Mouse (Mus musculus) gastrocnemius, adult 2 months (tissue): ENCODE measurements around the gene Fut7. TPM values are rescaled to one million over a fixed set of nuclear protein-coding genes. Genes with fewer than 3 reads are reported as not detected.

Experiments
- DNase-seq: peaks from one replicate; pipeline ENCODE4 v3.0.0; 2022
- H3K27ac ChIP-seq: fragments of 200-600 bp; 2 replicates; pipeline ENCODE4 v1.8.1; 2022; ENCODE audit warnings: mild to moderate bottlenecking
- H3K4me3 ChIP-seq: fragments of 200-600 bp; 2 replicates; pipeline ENCODE4 v1.8.1; 2022; ENCODE audit warnings: mild to moderate bottlenecking, moderate library complexity
- CTCF ChIP-seq: fragments of 200-600 bp; IDR thresholded peaks from 2 replicates; pipeline ENCODE4 v1.8.1; 2022; ENCODE audit warnings: antibody characterized with exemption, mild to moderate bottlenecking, moderate library complexity
- intact Hi-C: fragments of 180-260 bp; cut with DNase I; formaldehyde crosslinking; loops from one replicate; pipeline ENCODE4 v1.15.1; 2025
- long read RNA-seq, 2 experiments: library from polyadenylated mRNA; stranded (forward); transcript quantifications; one replicate each; pipeline ENCODE4 v2.0.0; 2021
- total RNA-seq, 2 experiments: library from RNA; stranded (reverse); gene quantifications; 2 replicates each; pipeline ENCODE4 v1.2.3; 2021

Fut7 gene
- not detected for total RNA-seq
- long read RNA-seq, experiment 1: 0 reads
- long read RNA-seq, experiment 2: 0 reads

DNA sequence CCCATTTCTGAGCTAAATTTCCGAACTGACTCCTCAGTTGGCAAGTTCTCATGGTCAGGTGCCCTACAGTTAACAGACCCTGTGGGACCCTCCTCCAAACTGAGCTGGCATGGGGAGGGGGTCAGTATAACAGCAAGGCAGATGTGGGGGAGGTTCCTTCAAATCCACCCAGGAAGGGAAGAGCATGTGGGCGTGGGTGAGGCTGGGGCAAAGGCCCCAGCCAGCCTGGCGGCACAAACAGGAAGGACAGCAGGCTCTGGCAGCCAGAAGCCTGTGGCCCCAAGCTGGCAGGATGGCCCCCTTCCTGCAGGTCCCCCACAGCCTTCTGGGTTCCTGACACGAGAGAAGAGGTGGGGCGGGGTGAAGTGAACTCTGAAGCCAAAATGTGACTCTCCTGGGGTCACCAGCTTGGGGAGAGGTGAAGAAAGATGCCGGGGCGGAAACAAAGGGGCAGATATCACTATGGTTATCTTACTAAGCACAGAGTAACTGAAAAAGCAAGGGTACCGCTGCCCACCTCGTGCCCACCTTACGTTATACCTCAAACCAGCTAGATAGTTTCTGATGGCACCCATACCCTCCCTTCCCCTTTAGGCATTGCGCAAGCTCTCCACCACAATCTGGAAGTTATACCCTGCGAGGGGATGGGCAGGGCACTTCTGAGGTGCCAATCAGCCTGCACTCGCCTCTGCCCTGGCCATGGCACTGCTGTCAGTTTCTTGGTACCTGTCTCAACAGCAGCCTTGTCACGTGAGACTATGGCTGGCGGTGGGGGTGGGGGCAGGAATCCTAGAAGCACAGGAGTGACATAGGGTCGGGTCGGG, at the start of gene Fut7:
Fut7 (plus strand) TSS at position 681 of the 824 bp plus-strand sequence.
- no peak for TF ChIP-seq CTCF
- intact Hi-C loops: loop anchor here (1.0 to 5.0 kb wide), 2 partner anchors 61 to 130 kb away; no protein-coding TSS in a partner anchor
- DNase-seq: no peak
- H3K27ac ChIP-seq: peak within 1 kb of the TSS; percentile 43; the same call in 1 of the 2 replicates
- no peak within 1 kb of the TSS for H3K4me3 ChIP-seq

DNA sequence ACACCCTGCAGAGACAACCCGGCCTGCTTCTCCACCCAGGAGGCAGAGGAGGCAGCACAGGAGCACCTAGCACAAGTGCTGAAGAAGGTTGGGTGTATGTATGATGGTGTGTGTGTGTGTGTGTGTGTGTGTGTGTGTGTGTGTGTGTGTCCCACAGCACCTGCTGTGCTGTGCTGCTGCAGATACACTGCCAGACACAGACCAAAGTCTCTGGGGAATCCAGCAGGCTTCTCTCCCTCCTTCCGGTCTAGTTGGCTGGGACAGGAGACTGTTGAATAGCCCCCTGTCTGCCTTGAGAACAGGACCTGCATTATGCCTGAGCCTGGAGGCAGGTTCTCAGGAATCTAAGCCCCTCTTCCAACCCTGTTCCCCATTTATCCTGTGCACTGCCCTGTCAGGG, 49.6 kb upstream of the Fut7 start:
- no peak overlapping the region for H3K4me3 ChIP-seq
- H3K27ac ChIP-seq: no peak overlapping the region
- TF ChIP-seq CTCF: no peak
- DNase-seq: no peak
- intact Hi-C loops: no loop called here

DNA sequence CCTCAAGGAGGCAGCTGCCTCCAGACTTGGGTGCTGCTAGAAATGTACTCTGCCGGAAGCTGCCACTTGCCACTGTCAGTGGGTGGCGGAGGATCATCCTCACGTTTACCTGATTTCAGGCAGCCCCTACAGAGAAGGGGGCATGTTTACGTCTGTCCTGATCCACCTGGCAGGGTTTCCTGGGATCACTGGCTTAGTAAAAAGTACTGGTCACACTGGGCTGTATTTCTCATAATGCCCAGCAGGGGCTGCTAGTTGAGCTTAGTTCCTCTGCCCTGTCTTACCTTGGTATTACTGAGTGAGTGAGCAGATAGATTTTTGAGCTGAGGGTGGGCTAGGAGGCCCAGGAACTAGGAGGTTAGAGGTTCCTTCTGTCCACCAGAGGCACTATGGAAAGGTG, 46.5 kb upstream of the Fut7 start:
- H3K27ac ChIP-seq: no peak overlapping the region
- peak; percentile 81 for TF ChIP-seq CTCF
- DNase-seq: peak; percentile 69
- no peak overlapping the region for H3K4me3 ChIP-seq
- intact Hi-C loops: loop anchor here (2.0 kb wide), 2 partner anchors 24 to 50 kb away; no protein-coding TSS in a partner anchor

DNA sequence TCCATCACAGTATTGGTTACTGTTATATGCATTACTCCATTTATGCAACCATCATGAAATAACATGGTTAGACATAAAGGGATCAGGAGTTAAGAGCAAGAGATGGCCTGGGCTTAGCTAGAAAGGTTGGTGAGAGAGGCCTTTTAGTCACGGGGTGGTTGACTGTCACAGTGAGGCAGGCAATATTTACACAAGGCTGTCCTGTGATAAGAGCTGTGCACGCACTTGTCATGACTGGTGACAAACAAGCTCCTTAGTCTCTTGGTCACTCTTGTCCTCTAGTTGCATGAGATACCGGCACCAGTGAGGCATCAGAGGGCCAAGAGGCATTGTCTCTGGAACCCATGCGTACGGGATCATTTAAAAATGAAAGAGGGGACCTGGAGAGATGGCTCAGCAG, 38.6 kb upstream of the Fut7 start:
- no peak for TF ChIP-seq CTCF
- intact Hi-C loops: no loop called here

DNA sequence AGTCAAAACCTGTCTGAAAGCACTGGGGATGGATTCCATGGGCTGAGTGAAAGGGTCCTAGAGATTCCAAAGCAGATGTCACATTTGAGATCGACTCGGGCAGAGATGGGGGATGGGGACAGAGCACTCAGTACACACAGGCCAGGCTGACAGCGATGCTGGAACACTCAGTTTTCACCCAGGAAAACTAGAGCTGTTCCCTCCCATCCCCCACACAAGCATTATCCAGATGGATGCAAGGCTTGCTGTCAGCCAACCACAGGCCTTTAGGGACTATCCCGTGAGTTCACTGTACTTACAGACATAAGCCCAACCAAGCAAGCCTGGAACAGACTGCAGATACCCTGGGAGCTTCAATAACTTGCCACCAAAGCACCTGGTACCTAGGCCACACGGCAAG, 31.8 kb upstream of the Fut7 start:
- Histone ChIP-seq H3K27ac (no peak overlapping the region), H3K4me3 (no peak overlapping the region)
- DNase-seq: no peak
- no peak for TF ChIP-seq CTCF
- intact Hi-C loops: no loop called here

More for the DNA sequence above, 38.6 kb upstream of the Fut7 start:
- Histone ChIP-seq H3K27ac (no peak overlapping the region), H3K4me3 (no peak overlapping the region)
- no peak for DNase-seq

DNA sequence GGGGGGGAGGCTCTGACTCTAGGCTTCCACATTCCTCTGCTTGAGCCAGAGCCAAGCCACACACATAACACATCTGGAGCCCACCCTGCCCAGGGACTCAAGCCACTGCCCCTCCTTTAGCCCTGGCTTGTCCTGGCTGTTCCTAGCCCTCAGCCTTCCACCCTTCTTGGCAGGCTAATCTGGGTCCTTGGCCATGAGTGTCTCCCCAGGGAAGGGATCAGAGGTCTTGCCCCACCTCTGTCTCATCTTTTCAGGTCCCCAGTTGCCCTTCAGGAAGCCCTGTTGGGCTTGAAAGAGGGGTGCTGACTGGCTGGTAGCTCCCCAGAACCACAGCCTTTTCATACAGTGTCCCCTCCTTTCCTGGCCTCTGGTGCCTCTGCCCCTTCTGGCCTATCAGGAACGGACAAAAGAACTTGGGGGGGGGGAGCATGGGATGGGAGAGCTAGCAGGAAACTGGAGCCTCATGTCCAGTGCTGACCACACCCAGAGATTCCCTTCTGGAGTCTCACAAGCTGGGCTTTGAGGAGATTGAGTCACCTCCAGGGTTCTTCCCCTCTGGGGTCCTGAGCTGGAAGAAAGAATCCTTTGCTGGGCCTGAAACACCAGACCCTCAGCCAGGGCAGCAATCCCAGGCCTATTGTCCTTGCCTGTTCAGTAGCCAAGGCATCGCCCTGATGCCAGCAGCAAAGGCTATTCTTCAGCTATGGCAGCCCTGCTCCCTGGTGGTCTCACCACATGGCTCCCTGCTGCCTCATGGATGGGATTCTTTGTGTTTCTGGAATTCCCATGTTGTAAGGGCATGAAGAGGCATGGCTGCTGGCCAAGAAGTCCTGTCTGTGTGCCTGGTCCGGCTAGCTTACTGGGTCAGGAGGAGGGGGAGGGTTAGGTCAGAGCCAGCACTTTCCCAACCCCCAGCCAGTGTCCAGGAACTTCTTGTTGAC, 28.5 kb upstream of the Fut7 start:
- intact Hi-C loops: no loop called here
- no peak overlapping the region for H3K4me3 ChIP-seq
- H3K27ac ChIP-seq: peak overlapping the region; percentile 79
- peak; percentile 77 for DNase-seq
- no peak for TF ChIP-seq CTCF

DNA sequence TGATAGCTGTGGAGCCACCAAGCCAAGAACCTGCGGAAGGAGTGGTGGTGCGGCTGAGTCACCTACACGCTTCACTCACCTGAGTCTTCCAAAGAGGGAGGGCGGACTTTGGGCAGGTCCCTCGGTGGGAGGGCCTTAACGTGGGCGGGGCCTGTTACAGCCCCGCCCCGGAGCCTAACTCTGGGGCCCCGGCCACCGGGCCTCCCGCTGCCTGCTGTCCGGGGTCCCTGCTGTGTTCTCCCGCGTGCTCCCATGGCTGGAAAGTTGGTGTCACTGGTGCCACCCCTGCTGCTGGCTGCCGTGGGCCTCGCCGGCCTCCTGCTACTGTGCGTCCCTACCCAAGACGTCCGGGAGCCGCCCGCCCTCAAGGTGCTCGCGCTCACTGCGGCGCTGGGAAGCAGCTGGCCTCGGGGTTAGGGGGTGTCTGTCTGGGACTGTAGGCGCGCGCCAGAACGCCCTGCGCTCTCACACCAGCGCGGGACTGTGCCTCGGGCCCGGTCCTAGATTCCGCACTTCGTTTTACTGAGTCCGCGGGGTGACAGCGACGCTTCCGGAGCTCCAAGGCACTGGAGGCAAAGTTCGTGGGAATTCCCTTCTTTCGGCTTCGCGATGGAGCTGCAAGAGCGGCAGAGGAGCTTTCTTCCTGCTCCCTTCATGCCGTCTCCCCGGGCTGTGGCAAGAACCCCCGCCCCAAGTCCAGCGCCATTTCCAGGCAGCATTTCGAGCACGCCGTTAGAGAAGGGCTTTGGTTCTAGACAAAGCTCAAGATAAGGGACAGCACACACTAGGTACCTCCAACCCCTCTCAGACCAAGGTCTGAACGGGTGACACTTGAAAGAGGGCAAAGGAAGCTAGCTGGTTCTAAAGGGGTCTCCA, 27.1 kb upstream of the Fut7 start, which contains the start of gene Entpd2:
Entpd2 (plus strand) TSS at position 154 of the 876 bp plus-strand sequence.
- Histone ChIP-seq H3K4me3 (peak within 1 kb of the TSS; percentile 79), H3K27ac (peak within 1 kb of the TSS; percentile 79)
- peak; percentile 30; the same call in 1 of the 2 replicates for TF ChIP-seq CTCF
- intact Hi-C loops: no loop called here
- peak; percentile 63 for DNase-seq

DNA sequence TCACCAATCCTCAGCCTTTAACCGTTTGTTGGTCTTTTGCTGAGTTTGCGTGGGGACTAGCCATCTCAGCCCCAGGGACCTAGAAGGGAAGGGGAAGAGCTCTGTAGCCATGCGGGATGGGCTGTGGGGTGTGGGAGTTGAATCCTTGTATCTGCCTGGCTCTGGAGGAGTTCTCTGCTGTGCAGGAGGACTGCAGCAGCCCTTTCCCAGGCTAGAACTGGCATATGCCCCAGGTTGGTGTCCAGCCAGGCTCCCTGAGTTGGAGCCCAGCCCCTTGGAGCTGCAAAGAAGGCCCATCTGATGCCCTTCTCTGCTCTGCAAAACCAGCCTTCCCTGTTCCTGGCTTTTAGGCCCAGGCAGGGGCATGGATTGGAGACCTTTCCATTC, 26.5 kb upstream of the Fut7 start:
- DNase-seq: peak; percentile 76
- Histone ChIP-seq H3K27ac (peak overlapping the region; percentile 79), H3K4me3 (peak overlapping the region; percentile 79)
- intact Hi-C loops: no loop called here
- TF ChIP-seq CTCF: no peak

DNA sequence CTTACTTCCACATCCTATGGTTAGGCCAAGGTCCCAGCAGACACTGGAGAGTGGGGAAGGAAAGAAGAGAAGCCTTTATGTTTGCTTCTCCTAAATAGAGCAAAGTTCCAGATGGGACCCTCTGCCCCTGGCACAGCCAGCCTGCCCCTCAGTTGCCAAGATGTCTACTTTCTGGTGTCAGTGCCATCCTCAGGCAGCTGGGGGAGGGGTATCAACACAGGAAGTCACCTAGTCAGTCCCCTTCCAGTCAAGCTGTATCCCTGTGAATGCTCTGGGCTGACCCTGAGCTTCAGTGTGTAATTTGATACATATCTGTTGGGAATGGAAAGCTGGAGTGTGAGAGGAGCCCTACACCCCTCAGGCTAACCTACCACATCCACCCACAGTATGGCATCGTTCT, 26.1 kb upstream of the Fut7 start:
- no peak for TF ChIP-seq CTCF
- no peak for DNase-seq
- H3K27ac ChIP-seq: peak overlapping the region; percentile 79
- peak overlapping the region; percentile 79 for H3K4me3 ChIP-seq
- intact Hi-C loops: no loop called here

DNA sequence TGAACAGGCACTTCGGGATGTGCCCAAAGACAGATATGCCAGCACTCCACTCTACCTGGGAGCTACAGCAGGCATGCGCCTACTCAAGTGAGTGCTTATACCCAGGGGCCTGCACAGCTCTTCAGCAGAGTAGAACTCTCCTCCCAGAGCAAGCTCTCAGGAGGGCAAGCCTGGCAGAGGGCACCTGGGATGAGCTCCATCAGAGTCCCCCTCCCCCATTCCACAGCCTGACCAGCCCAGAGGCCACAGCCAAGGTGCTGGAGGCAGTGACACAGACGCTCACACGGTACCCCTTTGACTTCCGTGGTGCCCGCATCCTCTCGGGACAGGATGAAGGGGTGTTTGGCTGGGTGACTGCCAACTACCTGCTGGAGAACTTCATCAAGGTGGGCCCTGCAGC, 25.0 kb upstream of the Fut7 start:
- intact Hi-C loops: no loop called here
- TF ChIP-seq CTCF: no peak
- no peak for DNase-seq
- Histone ChIP-seq H3K4me3 (peak overlapping the region; percentile 79), H3K27ac (no peak overlapping the region)

DNA sequence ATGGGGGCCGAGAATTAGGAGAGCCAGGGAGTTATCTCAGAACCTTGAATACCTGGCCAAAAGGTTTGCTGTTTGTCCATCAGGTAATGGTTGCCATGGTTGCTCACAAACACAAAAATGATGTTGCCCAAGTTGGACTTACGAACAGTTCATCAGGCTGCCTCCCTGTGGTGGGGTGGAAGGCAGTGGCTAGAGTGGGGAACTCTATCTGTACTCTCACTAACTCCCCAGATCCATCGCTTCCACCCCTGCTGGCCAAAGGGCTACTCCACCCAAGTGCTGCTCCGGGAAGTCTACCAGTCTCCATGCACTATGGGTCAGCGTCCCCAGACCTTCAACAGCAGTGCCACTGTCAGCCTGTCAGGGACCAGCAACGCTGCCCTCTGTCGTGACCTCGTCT, 24.0 kb upstream of the Fut7 start, which contains the start of gene Npdc1:
Npdc1 (plus strand) TSS at position 301 of the 400 bp plus-strand sequence.
- DNase-seq: no peak
- intact Hi-C loops: no loop called here
- H3K4me3 ChIP-seq: peak within 1 kb of the TSS; percentile 90
- peak within 1 kb of the TSS; percentile 78 for H3K27ac ChIP-seq
- no peak for TF ChIP-seq CTCF

DNA sequence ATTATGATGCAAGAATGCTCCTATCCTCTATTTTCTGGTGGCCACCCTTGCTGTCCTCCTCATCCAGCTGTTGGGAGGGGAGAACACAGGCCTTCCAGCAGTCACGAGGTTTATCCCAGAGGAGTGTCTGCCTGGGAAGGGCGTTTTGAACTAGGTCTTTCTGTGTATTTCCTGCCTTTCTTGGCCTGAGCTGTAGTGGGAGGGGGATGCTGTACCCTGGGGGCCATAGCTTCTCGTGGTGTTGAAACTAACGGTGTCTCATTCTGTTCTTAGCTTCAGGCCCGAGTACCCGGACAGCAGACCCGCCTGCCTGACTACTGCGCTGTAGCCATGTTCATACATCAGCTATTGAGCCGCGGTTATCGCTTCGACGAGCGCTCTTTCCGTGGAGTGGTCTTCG, 22.8 kb upstream of the Fut7 start:
- peak; percentile 72 for DNase-seq
- intact Hi-C loops: loop anchor here (2.0 kb wide), 1 partner anchor 23 kb away; no protein-coding TSS in a partner anchor
- no peak for TF ChIP-seq CTCF
- H3K27ac ChIP-seq: peak overlapping the region; percentile 78
- peak overlapping the region; percentile 90 for H3K4me3 ChIP-seq
